14 mouse cellular contexts compared by ENCODE assay signal in genomic region chr2:54086254-54086653, GRCm38 (mm10). TPM values are rescaled to one million over a fixed set of nuclear protein-coding genes. Genes with fewer than 3 reads are reported as not detected.
DNase-seq lines count a peak whose midpoint lies in the region; ATAC-seq and TF ChIP-seq lines count a peak whose summit lies in the region.
"Had no signal": no experiment of that assay in that cellular context is flagged by ENCODE, and none has a peak within 500 bp of the region (broad histone marks: within the 10 kb centered on the region; RNA-seq: fewer than 3 reads in every experiment).

No protein-coding gene starts in this region.

- 56% methylated on average over 4 of the region's 4 CpGs for WGBS in kidney, embryonic 16.5 days

- H3K4me2 ChIP-seq in kidney, embryonic 16.5 days (replicated peaks; ENCODE audit: low read depth, low read length): peak overlapping the region; percentile 23; the same call in 1 of the 2 replicates

- peak; percentile 3 for DNase-seq in adrenal gland, adult 2 months
- no peak for DNase-seq in adrenal gland, postnatal 25 days
- DNase-seq in kidney, adult 8-10 months: no peak
- DNase-seq in layer of hippocampus, adult 2 months (ENCODE audit: low spot score in 2 of 2): peak; percentile 33 to 39
- DNase-seq in right cerebral cortex, postnatal 14 days: peak; percentile 34
- no peak for DNase-seq in urinary bladder, postnatal 10 days (ENCODE audit: low spot score)
- DNase-seq: kidney, adult 2 months; lung, embryonic 14.5 days; thymus, adult 18-20 months had no signal

- H3K4me1 ChIP-seq in kidney, embryonic 16.5 days (ENCODE audit: insufficient read depth, low read length): peaks cover 12% of the 10 kb centered on the region; the same call in 1 of the 2 replicates

- no peak for TF ChIP-seq CTCF in layer of hippocampus, adult 2 months (conservative IDR thresholded peaks at IDR 0.05)

- H3K9ac ChIP-seq in kidney, embryonic 16.5 days (replicated peaks; ENCODE audit: low read length): no peak overlapping the region
- H3K9ac ChIP-seq: embryonic facial prominence, embryonic 15.5 days; lung, embryonic 14.5 days had no signal

- no peak overlapping the region for H3K4me3 ChIP-seq in kidney, embryonic 16.5 days (ENCODE audit: low read length)
- H3K4me3 ChIP-seq in layer of hippocampus, adult 2 months: no peak overlapping the region
- H3K4me3 ChIP-seq: embryonic facial prominence, embryonic 15.5 days had no signal

- H3K36me3 ChIP-seq in kidney, embryonic 16.5 days (ENCODE audit: insufficient read depth, low read length): no peaks in the 10 kb centered on the region
- H3K36me3 ChIP-seq: embryonic facial prominence, embryonic 15.5 days; midbrain, embryonic 15.5 days had no signal

- no peak for ATAC-seq in kidney, embryonic 16.5 days (ENCODE audit: low FRiP score, low TSS enrichment)
- no peak for ATAC-seq in granulocyte monocyte progenitor cell, adult 5-6 weeks (replicated peaks; ENCODE audit: poor library complexity, severe bottlenecking)

- no peaks in the 10 kb centered on the region for H3K9me3 ChIP-seq in kidney, embryonic 16.5 days (ENCODE audit: low read length)
- H3K9me3 ChIP-seq: embryonic facial prominence, embryonic 15.5 days; midbrain, embryonic 15.5 days had no signal

- no peak overlapping the region for H3K27ac ChIP-seq in kidney, embryonic 16.5 days (ENCODE audit: low read length)
- H3K27ac ChIP-seq in layer of hippocampus, adult 2 months: no peak overlapping the region
- H3K27ac ChIP-seq: embryonic facial prominence, embryonic 15.5 days; midbrain, embryonic 15.5 days had no signal

- peaks cover 21% of the 10 kb centered on the region for H3K27me3 ChIP-seq in kidney, embryonic 16.5 days (ENCODE audit: insufficient read depth, low read length)

RNA-seq across cellular contexts. Expression of gene Rprm, which starts 0.9 kb away (rescaled TPM):
- under 1 TPM in 1 of 2 experiments, not detected in 1; 0.38 TPM for total RNA-seq in adrenal gland, adult 2 months (2021)
- 1.4 TPM in 2 replicates for polyA plus RNA-seq in adrenal gland, adult 2 months (2012; rRNA removed)
- 0.58 TPM in 1 of 2 replicates, not detected in the other for total RNA-seq in adrenal gland, postnatal 25 days (2021)
- 86.6 and 87.7 TPM in 2 replicates for polyA plus RNA-seq in kidney, embryonic 16.5 days (2015; fragmentation: Nextera tagmentation; extraction: Ambion mirVana)
- total RNA-seq in layer of hippocampus, adult 2 months (2021): 10 to 100 TPM; 50.9 to 52.0 TPM
- total RNA-seq in granulocyte monocyte progenitor cell, adult 5-6 weeks (2014; fragmentation: Nextera tagmentation): not detected in 2 replicates
- not detected in 2 replicates for total RNA-seq in granulocyte monocyte progenitor cell, adult 5-6 weeks (2017)
- total RNA-seq: liver, adult 2 months had no signal
- polyA plus RNA-seq: liver, adult 2 months had no signal

Comparison
In these comparisons a context has a peak if more than half of its experiments do, and no peak if none do; other contexts are left out.
1. DNase-seq: peak in adrenal gland, adult 2 months (single experiment), layer of hippocampus, adult 2 months (2 of 2) and right cerebral cortex, postnatal 14 days (single experiment); none in adrenal gland, postnatal 25 days (single experiment), kidney, adult 8-10 months (0 of 2) and urinary bladder, postnatal 10 days (single experiment).
2. RNA of gene Rprm, which starts 0.9 kb away (total RNA-seq): 50.9 to 52.0 TPM in layer of hippocampus, adult 2 months; 0.58 TPM in adrenal gland, postnatal 25 days, 0.38 TPM in adrenal gland, adult 2 months and not detected in granulocyte monocyte progenitor cell, adult 5-6 weeks; every median in the first group is over 10 times any median in the second.